Mouse (Mus musculus): ENCODE data around the gene Nup133.

GRCm38 (mm10) chr8:123959473-123959872, 10.4 kb upstream of the Nup133 start:
- TF ChIP-seq CTCF (IDR thresholded peaks at IDR 0.05; ENCODE audit: extremely low read depth, insufficient read depth, low read length) (no peak), POLR2A (IDR thresholded peaks at IDR 0.05; ENCODE audit: extremely low read depth, insufficient read depth, low read length) (no peak)
